Mouse (Mus musculus) liver, postnatal 0 days (tissue): ENCODE measurements at regions not wholly inside any gene's neighbourhood (a gene's known extent, or its start where the extent isn't known, plus 50 kb on each side); places are given as distances from the start of the nearest gene placed in this dataset.

Experiments used
- ATAC-seq: fragments of 200-750 bp; cut with Nextera tagmentation; 2 replicates; pipeline ENCODE4 v1.8.0; 2017; ENCODE audit warnings: mild to moderate bottlenecking, moderate library complexity
- DNase-seq: peaks from one replicate; pipeline ENCODE4 v3.0.0-alpha.2; 2016
- H3K27ac ChIP-seq: fragments of 300-500 bp; sonication (generic); 2 replicates; pipeline ENCODE4 v1.5.1; 2014; ENCODE audit warnings: antibody characterized with exemption, moderate library complexity, mild to moderate bottlenecking, low read depth
- H3K27me3 ChIP-seq: fragments of 300-500 bp; sonication (generic); 2 replicates; pipeline ENCODE4 v1.6.1; 2014; ENCODE audit warnings: low read length, control low read depth, mixed read lengths; ENCODE audit not compliant: insufficient read depth
- H3K36me3 ChIP-seq: fragments of 300-500 bp; sonication (generic); replicated peaks from 2 replicates; pipeline ENCODE4 v1.6.1; 2014; ENCODE audit warnings: mild to moderate bottlenecking, control low read depth, low read length, moderate library complexity, mixed read lengths; ENCODE audit not compliant: insufficient read depth
- H3K4me1 ChIP-seq: fragments of 300-500 bp; sonication (generic); 2 replicates; pipeline ENCODE4 v1.6.1; 2014; ENCODE audit warnings: antibody characterized with exemption, mild to moderate bottlenecking, control low read depth; ENCODE audit not compliant: insufficient read depth
- H3K4me2 ChIP-seq: fragments of 300-500 bp; sonication (generic); 2 replicates; pipeline ENCODE4 v1.6.1; 2014; ENCODE audit warnings: low read depth, mild to moderate bottlenecking, low read length, moderate library complexity, mixed read lengths
- H3K4me3 ChIP-seq: fragments of 300-500 bp; sonication (generic); 2 replicates; pipeline ENCODE4 v1.5.1; 2014; ENCODE audit warnings: low read depth, low read length
- H3K9ac ChIP-seq: fragments of 300-500 bp; sonication (generic); replicated peaks from 2 replicates; pipeline ENCODE4 v1.6.1; 2014; ENCODE audit warnings: mild to moderate bottlenecking, moderate library complexity
- H3K9me3 ChIP-seq: fragments of 300-500 bp; sonication (generic); 2 replicates; pipeline ENCODE4 v1.6.1; 2016; ENCODE audit warnings: mild to moderate bottlenecking, control low read depth, low read length, mixed read lengths
- CTCF ChIP-seq: sonication (generic); IDR thresholded peaks from 2 replicates; pipeline ENCODE4 v1.5.1; 2016; ENCODE audit warnings: antibody characterized with exemption, low read depth
- EP300 ChIP-seq: IDR thresholded peaks from 2 replicates; pipeline ENCODE4 v1.6.1; 2016; ENCODE audit warnings: antibody characterized with exemption, low read depth, mild to moderate bottlenecking
- WGBS: fragments of 180-500 bp; shearing (Covaris S2); extraction: QIAGEN DNeasy Blood & Tissue Kit; methylation state at CpG from one replicate; pipeline ENCODE4 v1.1.7; 2014; ENCODE audit not compliant: insufficient replicate concordance; 5-methylcytosine and 5-hydroxymethylcytosine counted together

DNA sequence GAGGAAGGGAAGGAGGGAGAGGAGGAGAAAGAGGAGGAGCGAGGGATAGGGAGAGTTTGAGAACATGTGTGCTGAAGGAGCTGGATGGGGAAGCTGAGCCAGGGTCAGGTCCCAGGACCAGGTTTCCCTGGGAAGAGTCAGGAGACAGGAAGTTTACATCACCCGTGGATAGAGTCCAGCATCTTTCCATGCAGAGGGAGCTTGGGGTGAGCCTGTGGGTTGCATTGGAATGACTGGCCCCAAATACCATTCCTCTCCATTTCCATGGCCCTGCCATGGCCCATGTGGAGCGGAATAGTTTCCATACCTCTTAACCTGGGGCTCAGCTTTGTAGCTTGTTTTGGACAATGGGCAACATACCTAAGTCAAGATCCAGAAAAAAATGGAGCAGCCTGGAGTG, 474.8 kb downstream of the Rps24 start:
- no peaks in the 10 kb centered on the region for H3K4me1 ChIP-seq
- DNase-seq (no peak), ATAC-seq (no peak)
- H3K27me3 ChIP-seq = no peaks in the 10 kb centered on the region
- no peaks in the 10 kb centered on the region for H3K36me3 ChIP-seq
- H3K27ac ChIP-seq = no peak overlapping the region
- 60% methylated on average over 3 of the region's 3 CpGs for WGBS
- no peak overlapping the region for H3K4me2 ChIP-seq
- no peak overlapping the region for H3K4me3 ChIP-seq
- TF ChIP-seq CTCF = no peak
- TF ChIP-seq EP300 = no peak
- H3K9me3 ChIP-seq = no peaks in the 10 kb centered on the region
- H3K9ac ChIP-seq = no peak overlapping the region

DNA sequence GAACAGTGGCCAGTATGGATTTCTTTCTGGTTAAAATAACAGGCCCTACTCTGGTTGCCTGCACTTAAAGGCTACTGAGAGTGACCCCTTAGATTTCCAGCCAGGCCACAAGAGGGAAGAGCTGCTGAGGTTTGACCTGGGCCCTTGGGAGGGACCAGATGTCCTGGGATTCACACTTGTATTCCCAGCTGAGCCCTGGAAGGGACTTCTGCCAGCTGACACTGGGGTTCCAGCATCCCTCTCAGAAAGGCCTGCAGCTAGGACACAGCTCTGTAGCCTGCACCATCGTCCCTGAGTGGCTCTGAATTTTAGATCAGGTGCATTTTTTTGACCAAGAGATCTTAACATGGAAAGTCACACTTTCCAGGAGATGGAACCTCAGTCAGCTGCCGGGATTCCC, 482.7 kb downstream of the Rps24 start:
- DNase-seq (no peak), ATAC-seq (no peak)
- Histone ChIP-seq H3K27ac (no peak overlapping the region), H3K27me3 (no peaks in the 10 kb centered on the region), H3K4me3 (no peak overlapping the region), H3K4me1 (no peaks in the 10 kb centered on the region), H3K36me3 (no peaks in the 10 kb centered on the region), H3K9ac (no peak overlapping the region), H3K9me3 (no peaks in the 10 kb centered on the region), H3K4me2 (no peak overlapping the region)
- 78% methylated on average over 2 of the region's 2 CpGs for WGBS
- no peak for TF ChIP-seq EP300
- TF ChIP-seq CTCF = no peak

DNA sequence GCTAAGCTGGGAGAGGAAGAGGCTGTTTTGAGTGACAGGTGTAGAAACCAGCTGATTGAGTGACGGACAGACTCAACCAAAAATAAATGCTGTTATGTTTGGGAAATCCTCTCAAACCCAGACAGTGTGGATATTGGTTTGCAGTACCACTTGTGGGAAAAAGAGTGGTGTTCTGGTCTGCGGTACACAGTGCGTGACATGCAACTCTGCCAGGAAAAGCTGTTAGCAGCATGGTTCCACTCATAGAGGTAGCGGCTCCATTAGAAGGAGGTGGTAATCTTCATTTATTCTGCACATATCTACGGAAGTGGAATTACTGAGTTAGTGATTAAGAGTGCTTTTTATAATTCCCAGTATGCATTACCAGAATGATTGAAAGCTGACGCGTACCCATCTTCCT, 485.4 kb downstream of the Rps24 start:
- WGBS = 88% methylated on average over 7 of the region's 7 CpGs

DNA sequence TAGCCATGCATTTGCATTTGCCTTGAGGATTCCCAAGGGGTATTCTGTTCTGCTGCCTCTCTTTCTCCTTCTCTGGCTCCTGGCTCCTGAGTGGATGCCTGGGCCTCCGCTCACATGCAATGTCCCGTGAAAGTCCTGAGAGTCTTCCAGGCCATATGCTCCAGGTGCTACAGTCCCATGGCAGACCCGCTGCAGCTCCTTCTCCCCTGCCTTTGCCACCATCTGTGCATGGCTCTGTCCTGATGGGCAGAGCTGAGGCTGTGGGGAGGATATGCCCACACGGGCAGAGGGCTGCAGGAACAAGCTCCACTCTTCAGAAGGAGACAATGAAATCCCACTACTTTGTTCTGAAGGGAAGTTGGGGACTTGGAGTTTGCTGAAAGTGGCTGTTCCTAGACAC, 485.9 kb upstream of the Zmiz1 start:
- no peak overlapping the region for H3K9ac ChIP-seq
- DNase-seq (no peak), ATAC-seq (no peak)
- no peaks in the 10 kb centered on the region for H3K9me3 ChIP-seq
- H3K4me1 ChIP-seq = no peaks in the 10 kb centered on the region
- H3K27ac ChIP-seq = no peak overlapping the region
- WGBS = 79% methylated on average over 4 of the region's 4 CpGs
- no peak overlapping the region for H3K4me2 ChIP-seq
- H3K27me3 ChIP-seq = no peaks in the 10 kb centered on the region
- H3K4me3 ChIP-seq = no peak overlapping the region
- no peak for TF ChIP-seq CTCF
- no peak for TF ChIP-seq EP300
- no peaks in the 10 kb centered on the region for H3K36me3 ChIP-seq

More for the DNA sequence above, 485.4 kb downstream of the Rps24 start:
- Histone ChIP-seq H3K27ac (no peak overlapping the region), H3K9ac (no peak overlapping the region), H3K4me3 (no peak overlapping the region), H3K27me3 (no peaks in the 10 kb centered on the region), H3K4me1 (no peaks in the 10 kb centered on the region), H3K4me2 (no peak overlapping the region), H3K9me3 (no peaks in the 10 kb centered on the region), H3K36me3 (no peaks in the 10 kb centered on the region)
- no peak for DNase-seq
- ATAC-seq = no peak
- TF ChIP-seq CTCF (no peak), EP300 (no peak)

DNA sequence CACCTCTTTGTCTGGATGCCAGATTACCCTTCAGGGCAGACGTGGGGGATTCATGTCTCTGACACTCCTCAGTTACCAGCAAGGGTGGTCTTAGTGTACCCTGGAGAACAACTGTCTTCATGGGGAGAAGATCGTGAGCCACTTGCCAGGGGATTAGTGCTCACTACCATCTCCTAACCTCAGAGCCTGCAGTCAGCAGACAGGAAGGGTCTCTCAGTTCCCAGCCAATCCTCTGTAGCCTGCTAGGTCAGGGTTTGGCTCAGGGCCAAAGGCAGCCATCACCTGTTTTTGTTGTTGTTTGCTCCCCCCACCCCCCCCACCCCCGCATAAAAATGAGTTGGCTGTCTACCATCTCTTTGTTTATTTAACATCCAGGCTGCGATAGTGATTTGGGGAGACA, 485.4 kb upstream of the Zmiz1 start:
- no peak overlapping the region for H3K4me2 ChIP-seq
- no peak overlapping the region for H3K9ac ChIP-seq
- DNase-seq = no peak
- TF ChIP-seq EP300 = no peak
- no peak for TF ChIP-seq CTCF
- H3K27me3 ChIP-seq = no peaks in the 10 kb centered on the region
- H3K4me3 ChIP-seq = no peak overlapping the region
- no peaks in the 10 kb centered on the region for H3K9me3 ChIP-seq
- H3K36me3 ChIP-seq = no peaks in the 10 kb centered on the region
- no peaks in the 10 kb centered on the region for H3K4me1 ChIP-seq
- ATAC-seq = no peak
- 55% methylated on average over 4 of the region's 4 CpGs for WGBS
- H3K27ac ChIP-seq = no peak overlapping the region

DNA sequence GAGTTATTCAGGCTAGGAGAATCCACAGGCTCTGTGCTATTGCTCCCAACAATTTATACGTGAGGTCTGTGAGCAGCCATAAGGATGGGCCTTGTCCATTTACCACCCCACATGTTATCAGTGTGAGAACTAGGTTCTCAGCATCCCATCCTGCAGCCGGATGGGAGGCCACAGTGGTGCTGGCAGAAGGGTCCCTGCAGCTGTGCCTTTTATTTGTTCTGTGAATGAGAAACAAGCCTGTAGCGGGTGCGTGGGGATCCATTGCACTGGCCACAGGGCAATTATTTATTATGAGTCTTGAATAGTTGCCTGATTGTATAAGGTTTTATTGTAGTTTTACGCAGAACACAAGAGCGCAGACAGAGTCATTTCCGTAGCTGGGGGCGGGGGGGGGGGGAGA, 476.5 kb upstream of the Zmiz1 start:
- Histone ChIP-seq H3K36me3 (no peaks in the 10 kb centered on the region), H3K4me2 (no peak overlapping the region), H3K9ac (no peak overlapping the region), H3K9me3 (no peaks in the 10 kb centered on the region), H3K27ac (no peak overlapping the region), H3K27me3 (no peaks in the 10 kb centered on the region), H3K4me1 (no peaks in the 10 kb centered on the region), H3K4me3 (no peak overlapping the region)
- WGBS = 85% methylated on average over 8 of the region's 8 CpGs
- DNase-seq (no peak), ATAC-seq (no peak)
- no peak for TF ChIP-seq EP300
- no peak for TF ChIP-seq CTCF

DNA sequence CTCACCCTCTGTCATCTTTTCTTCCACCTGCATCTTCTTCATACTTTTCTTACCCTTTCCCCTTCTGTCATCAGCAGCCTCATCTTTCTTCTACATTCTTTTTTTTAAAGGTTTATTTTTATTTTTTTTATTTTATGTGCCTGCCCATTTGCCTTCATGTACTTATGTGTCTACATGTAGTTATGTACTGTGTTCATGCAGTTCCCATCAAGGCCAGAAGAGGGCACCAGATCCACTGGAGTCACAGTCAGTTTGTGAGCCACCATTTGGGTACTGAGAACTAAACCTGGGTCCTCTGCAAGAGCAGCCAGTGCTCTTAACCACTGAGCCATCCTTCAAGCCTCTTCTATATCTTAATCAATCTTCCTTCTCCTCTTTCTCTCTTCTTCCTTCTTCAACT, 475.7 kb upstream of the Zmiz1 start:
- no peak for ATAC-seq
- H3K9ac ChIP-seq = no peak overlapping the region
- TF ChIP-seq EP300 = no peak
- TF ChIP-seq CTCF = peak; percentile 60
- no peak overlapping the region for H3K27ac ChIP-seq
- no peaks in the 10 kb centered on the region for H3K36me3 ChIP-seq
- peak; percentile 34 for DNase-seq
- no peak overlapping the region for H3K4me3 ChIP-seq
- H3K4me2 ChIP-seq = no peak overlapping the region
- no peaks in the 10 kb centered on the region for H3K4me1 ChIP-seq
- H3K27me3 ChIP-seq = no peaks in the 10 kb centered on the region
- no peaks in the 10 kb centered on the region for H3K9me3 ChIP-seq
